In genomic region chr5:121890925-121891324, GRCm38 (mm10) we compare ENCODE assay signal across 16 mouse cellular contexts.
"Had no signal": no experiment of that assay in that cellular context is flagged by ENCODE, and none has a peak within 500 bp of the region (broad histone marks: within the 10 kb centered on the region; RNA-seq: fewer than 3 reads in every experiment).

No protein-coding gene starts in this region.

- H3K27ac ChIP-seq: limb, embryonic 15.5 days; liver, embryonic 14.5 days; macrophage had no signal

- ATAC-seq: liver, postnatal 0 days; lung, postnatal 0 days; midbrain, embryonic 13.5 days; midbrain, embryonic 16.5 days had no signal

- H3K4me2 ChIP-seq: limb, embryonic 12.5 days; limb, embryonic 15.5 days; liver, embryonic 11.5 days; lung, embryonic 14.5 days; midbrain, embryonic 13.5 days had no signal

- H3K36me3 ChIP-seq: limb, embryonic 15.5 days had no signal

- H3K9ac ChIP-seq: limb, embryonic 12.5 days; limb, embryonic 15.5 days; liver, embryonic 14.5 days; liver, postnatal 0 days; lung, embryonic 14.5 days; midbrain, embryonic 13.5 days had no signal

- DNase-seq: kidney, adult 8-10 months; kidney, postnatal 14 days; kidney, postnatal 4 days; liver, postnatal 0 days; lung, embryonic 14.5 days; thymus, adult 2 months; thymus, postnatal 14 days; thymus, postnatal 4 days had no signal

- H3K9me3 ChIP-seq: limb, embryonic 15.5 days had no signal

- H3K4me3 ChIP-seq: limb, embryonic 12.5 days; limb, embryonic 15.5 days; midbrain, embryonic 13.5 days had no signal

- H3K27me3 ChIP-seq: midbrain, embryonic 13.5 days had no signal
